Mouse (Mus musculus) adrenal gland, adult (tissue): ENCODE data around the gene Use1.

Experiments
- DNase-seq, 2 experiments: peaks; one replicate each; pipeline ENCODE4 v3.0.0; 2022 to 2023; ENCODE audit warnings: low spot score in 1 of 2; ENCODE audit not compliant: inconsistent age in 2 of 2

Gene Use1

DNA sequence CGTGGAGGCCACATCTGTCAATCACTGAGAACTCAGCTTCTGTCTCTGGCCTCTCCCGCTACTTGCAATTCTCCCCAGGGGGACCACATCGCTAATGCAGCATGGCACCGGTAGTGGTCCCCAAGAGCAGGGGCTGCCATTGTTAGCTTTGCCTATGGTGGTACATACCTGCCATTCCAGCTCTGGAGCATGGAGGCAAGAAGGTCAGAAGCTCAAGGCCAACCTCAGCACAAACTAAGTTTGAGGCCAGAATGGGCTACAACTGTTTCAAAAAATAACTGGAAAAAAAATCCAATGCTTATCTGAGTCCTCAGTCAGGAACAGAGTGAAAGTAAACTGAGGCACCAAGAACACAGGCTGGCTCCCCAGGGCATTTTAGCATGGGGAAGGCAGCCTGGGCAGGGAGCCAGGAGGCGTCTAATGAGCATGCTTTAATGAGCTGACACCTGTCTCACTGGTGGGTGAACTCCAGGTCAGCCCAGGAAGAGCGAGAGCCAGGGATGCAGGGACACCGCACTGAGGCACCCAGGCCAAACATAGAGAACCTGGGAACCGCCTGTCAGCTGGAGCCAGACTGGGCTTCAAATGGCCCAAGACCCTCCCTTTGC is 9.9 kb downstream of the Use1 start:
- DNase-seq = peak; percentile 33 to 57

DNA sequence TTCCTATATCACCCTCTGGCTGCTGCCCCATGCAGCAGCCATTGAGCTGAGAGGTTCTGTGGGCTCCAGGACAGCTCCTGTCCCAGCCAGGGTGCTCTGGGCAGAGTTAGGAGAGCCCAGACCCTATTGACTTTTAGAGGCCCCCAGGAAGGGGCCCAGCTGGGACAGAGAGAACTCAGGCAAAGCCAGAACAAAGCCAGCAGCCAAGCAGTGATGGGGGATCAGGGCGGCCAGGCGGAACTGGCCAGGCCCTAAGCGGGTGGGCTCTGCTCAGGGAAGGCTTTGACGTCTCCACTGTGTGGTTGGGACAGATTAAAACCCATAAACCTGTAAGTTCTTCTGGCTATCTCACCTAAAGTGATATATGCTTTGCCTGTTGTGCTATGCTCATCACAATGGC is 12.4 kb downstream of the Use1 start:
- DNase-seq = no peak

DNA sequence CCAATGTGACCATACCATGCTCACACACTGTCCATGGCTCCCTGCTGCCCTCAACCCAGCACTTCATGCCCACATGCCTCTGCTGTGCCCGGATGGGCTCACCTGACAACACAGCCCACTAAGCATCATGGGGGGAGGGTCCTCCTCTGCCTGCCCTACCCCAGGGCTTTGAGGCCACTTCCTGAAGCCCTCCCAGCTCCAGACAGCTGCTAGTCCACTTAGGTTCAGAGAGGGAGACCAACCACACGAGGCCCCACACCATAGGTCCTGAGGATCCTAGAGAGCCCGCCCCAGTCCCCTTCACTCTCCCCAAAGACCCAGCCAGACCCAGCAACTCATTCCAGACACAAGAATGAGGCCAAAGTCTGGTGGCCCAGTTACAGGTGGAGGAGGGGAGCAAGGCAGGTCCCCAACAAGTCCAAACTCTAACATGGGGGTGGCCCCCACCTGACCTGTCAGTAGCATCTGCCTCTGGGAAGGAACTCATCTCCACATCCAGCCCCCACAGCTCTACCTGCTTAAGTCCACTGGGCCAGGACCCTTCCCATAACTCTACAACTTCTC is 12.9 kb downstream of the Use1 start:
- DNase-seq = peak; percentile 38 to 46

DNA sequence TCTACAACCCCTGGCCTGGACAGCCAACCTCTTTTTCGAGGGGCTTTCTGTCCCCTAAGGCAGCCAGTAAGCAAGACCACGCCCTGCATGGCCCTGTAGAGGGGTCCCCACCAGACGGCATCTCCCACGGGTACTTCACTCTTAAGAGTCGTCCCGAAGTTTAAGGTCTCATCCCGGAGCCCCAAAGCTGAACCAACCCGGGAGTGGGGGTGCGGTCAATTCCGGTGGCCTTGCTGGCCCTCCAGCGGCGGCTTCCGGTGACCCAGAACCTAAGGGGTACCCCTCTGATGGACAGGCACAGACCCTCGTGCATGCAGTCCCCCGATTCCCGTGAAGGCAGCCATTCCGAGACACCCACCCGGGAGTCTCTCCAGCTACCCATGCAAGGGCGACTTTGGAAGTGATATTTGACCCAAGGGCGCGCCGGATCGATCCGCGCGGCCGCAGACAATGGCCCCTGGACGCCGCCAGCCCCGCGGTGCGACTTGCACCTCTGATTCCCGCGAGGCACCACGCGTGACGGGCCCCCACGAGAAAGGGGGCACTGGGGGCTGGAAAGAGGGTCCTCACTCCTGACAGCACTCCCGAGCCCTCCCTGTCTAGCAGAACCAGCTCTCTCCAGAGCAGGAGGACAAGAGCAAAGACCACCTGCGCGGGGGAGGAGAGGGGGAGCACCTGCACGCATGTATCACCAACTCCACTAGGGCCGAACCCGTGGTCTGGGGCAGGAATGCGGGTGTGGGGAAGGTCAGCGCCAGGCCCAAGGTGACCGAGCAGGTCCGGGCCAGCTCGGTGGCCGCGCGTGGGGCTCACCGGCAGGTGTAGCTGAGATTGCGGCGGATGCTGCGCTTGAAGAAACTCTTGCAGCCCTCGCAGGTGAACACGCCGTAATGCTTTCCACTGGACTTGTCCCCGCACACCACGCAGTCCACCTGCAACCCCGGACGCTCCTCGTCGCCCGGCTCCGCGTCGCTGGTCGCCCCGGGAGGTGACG is 13.8 kb downstream of the Use1 start:
- DNase-seq = peak; percentile 56 to 80

DNA sequence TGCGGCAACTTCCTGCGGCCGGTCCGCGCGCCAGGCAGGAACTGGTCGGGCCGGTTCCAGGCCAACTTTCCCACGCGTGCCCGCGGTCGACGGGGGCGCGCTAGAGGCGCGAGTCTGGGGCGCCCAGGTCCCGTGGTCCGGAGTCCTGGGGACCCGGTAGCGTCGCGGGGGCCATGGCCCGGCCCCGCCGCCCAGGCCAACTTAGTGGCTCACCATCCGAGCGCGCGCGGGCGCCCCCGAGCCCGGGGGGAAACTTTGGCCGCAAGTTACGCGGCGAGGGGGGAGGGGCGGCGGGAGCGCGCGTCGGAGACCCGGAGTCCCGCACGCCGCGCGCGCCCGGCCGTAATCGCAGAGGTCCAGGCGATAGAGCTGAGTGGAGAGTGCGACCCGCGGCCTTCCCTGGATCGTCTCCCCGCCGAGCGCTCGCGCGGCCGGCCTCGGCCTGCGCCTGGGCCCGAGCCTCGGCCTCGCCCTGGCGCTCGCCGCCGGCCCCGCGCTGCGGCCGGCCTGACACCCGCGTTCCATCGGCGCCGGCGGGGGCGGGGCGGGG is 14.8 kb downstream of the Use1 start, which contains the start of gene Nr2f6:
Nr2f6 (minus strand) TSS at position 540 of the 550 bp plus-strand sequence.
- peak; percentile 82 to 96 for DNase-seq

DNA sequence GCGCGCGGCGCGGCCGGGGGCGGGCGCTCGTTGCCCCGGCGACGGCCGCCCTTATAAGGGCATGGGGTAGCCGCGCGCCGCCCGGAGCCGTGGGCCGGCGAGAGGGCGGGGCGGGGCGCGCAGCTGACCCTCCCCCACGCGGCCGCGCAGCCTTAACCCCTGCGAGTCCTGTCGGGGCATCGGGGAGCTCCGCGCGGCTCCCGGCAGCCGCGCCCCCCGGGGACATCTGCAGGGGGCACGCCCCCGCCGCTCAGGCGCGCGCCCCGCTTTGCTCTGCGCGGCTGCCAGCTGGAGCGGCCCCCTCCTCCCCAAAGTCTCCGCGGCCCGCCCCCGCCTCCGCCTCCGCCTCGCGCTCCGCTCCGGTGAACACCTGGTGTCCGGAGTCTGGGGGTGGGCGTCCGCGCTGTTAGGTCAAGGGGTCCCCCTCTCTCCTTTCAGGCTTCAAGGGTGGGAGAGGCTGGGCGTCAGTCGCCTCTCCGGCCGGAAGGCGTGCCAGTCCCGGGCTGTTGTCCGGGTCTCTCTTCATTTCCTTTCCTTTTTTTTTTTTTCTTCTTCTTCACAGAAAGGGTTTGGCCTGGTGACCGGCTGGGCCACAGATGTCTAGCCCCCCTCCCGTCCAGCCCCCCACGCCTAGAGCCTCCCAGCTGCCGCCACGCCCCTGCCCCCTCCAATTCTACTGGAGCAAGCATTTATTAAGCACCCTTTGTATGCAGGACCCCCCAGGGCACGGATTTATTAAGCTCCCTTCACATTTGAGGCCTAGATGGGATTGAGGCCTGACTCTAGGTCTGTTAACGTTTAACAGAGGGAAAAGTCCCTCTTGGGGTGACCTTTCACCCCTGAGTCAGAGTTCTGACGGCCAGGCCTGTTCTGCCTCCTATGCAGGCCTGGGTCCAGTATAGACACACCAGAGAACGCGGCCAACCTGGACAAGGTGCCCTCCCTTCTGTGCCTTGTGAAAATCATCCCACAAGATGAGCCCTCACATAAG is 15.6 kb downstream of the Use1 start:
- peak; percentile 87 to 93 for DNase-seq

DNA sequence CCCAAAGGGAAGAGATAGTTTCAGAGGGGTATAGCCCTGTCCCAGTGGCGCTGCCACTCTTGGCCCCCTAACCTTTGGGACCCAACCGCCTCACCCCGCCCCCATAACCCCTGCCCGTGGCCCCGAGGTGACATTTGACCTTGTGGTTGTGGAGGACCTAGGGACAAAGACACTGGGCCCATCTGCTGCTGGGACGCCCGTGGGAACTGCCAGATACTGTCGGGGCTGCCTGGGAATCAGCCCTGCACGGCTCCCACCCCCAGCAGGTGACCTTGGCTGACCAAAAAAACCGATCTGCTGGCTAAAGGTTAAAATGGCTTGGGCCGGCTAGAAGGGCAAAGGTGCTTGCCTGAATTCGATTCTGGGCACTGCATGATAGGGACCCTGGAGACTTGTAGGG is 16.7 kb downstream of the Use1 start:
- peak; percentile 57 to 78 for DNase-seq

DNA sequence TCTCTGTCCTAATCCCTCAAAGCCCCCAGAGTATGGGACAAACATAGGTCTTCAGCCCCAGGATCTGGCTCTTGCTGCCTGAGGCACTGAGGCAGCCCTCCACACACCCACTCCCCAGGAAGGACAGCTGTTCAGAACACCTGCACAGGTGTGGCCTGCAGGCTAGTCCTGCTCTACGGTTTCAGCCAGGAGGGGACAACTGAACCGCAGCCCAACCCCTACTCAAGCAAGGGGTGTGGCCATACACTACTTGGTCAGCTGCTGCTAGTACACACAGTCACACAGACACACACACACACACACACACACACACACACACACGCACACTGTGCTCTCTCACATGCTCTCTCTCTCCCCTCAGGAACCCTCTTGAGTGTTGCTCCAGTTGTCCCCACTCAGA is 17.2 kb downstream of the Use1 start:
- no peak for DNase-seq

DNA sequence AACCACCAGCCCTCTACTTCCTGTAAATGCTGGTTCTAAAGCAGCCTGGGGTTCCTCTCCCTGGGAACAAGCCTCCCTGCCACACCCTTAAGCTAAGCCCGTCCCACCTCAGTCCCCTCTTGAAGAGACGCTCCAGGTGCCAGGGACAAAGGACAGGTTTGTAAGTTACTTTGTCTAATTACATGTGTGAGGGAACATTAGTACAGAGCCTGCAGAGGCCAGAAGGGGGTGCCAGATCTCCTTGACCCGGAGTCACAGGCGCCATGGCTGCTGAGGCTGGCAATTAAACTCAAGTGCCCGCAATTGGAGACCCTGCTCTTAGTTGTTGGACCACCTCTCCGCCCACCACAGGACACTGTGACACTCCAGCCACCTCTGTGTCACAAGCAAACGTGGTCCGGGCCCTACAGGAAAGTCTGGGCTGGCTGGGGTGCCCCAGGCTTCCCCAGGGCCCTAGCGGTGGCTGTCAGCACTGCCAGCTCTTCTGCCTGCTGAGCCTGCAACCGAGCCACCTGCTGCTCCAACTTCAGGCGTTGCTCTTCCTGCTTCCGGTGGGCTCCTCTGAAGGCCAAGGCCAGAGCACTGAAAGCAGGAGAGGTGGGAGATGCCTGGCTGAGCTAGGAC is 18.7 kb downstream of the Use1 start:
- DNase-seq = peak in 1 of 2 experiments; percentile 49

DNA sequence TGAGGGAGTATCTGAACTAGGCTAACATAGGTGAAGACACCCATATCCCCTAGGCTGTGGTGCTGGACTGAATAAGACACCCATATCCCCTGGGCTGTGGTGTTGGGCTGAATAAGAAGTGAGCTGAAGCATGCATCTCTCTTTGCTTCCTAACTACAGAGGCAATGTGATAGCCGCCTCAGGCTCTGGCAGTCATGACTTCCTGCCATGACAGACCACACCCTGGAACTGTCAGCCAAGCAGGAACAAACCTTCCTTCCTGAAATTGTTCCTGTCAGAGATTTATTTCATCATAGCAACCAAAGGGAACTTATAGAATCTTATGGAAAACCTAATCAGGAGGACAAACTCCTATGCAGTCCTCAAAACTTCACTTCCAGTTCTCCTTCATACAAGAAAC is 21.6 kb downstream of the Use1 start:
- DNase-seq = no peak

DNA sequence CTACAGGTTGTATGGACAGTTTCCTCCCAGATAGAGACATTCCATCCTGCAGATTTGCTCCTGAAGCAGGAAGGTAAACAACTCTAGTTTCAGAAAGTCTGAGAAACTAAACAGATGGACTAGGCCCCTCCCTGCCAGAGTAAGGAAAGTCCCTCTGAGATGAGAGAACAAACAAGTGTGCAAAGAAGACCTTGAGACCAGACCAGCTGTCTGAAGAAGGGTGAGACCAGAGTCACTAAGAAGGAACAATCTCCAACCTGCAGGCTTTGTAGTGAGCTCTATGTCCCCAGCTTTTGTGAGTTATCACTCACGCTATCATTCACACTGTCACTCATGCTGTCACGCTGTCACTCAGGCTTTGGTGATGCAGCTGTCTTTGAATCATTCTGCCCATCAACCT is 25.0 kb downstream of the Use1 start:
- DNase-seq = peak in 1 of 2 experiments; percentile 1

DNA sequence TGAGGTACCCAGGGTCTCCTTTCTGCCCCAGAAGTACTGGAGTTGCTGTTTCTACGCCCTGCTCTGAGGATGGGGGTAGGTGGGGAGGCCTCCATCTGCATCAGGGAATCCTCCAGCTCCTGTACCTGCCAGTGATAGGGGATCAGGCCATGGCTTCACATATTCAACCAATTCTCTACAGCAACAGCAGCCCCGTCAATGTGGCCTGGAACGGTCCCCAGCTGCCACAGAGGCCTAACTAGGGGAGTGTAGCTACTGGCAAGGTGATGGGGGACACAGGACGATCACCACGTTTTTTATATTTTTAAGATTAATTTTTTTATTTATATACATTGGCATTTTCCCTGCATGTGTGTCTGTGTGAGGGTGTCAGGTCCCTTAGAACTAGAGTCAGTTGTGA is 25.7 kb downstream of the Use1 start:
- peak; percentile 4 to 17 for DNase-seq

DNA sequence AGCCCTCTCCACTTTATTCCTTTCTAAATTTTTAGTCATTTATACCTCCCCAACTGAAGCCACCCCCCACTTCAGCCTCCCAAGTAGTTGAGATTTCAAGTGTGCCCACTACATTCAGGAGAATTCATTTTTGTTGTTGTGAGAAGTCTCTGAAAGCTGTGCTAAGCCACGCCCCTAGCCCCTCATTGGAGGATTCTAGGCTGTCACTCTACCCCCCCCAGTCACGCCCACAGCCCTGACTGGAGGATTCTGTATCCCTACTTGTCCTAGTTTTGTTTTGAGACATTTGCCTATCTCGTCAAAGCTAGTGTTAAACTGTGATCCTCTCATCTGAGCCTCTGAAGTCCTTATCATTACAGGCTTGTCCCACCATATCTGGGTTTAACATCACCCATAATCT is 26.2 kb downstream of the Use1 start:
- peak; percentile 45 to 69 for DNase-seq

DNA sequence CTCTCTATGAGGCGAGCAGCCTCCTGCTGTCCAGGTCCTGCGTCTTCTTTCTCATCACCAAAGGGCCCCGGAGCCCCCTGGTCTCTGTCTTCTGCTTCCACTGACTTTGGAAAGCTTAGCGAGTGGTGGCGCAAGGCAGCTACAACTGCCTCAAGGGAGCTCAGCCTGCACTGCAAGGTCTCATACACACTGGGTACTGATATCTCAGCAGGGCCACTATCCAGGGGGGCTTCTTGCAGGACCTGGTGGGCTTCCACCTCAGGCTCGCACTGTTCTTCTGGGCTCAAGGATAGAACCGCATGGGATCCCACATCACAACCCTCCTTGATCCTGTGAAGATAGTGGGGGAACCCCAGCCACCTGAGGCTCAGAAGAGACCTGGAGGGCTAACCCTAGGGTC is 27.8 kb downstream of the Use1 start:
- DNase-seq = peak; percentile 17 to 44

DNA sequence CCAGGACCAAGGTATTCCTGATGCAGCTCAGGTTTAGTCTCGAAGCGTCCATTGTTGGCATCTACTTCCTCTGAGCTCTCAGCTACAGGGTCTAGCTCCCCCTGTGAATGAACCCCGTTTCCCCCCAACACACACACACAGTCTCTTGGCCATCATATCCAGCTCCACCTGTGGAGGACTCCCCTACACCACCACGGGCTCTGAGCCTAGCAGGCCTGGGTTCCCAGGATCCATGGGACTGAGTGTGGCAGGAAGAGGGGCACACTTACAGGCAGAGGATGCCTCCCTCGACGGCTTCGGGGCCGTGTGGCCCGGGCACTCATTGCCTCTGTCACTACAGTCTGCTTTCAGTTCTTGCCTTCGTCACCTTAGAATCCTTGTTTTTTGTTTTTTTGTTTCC is 28.4 kb downstream of the Use1 start:
- peak; percentile 26 to 42 for DNase-seq

DNA sequence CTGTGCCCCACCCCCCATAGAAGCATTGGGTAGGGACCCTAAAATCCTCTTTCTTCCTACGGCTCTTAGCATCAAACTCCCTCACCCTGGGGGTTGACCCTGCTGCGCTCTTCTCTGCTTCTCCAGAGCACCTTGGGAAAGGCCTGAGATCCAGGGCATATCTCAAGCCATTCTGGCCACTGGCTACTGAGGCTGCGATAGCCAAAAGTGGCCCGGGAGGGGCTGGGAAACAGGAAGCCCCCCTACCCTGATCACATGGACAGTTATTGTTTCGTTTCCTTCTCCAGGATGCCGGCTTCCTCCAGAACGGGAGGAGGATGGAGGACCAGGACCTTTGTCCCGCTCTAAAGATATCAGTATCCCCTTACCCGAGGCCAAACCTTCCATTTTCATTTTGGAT is 29.0 kb downstream of the Use1 start, which contains the start of gene Ushbp1:
Ushbp1 (minus strand) TSS at position 174 of the 400 bp plus-strand sequence.
- peak; percentile 49 to 76 for DNase-seq

DNA sequence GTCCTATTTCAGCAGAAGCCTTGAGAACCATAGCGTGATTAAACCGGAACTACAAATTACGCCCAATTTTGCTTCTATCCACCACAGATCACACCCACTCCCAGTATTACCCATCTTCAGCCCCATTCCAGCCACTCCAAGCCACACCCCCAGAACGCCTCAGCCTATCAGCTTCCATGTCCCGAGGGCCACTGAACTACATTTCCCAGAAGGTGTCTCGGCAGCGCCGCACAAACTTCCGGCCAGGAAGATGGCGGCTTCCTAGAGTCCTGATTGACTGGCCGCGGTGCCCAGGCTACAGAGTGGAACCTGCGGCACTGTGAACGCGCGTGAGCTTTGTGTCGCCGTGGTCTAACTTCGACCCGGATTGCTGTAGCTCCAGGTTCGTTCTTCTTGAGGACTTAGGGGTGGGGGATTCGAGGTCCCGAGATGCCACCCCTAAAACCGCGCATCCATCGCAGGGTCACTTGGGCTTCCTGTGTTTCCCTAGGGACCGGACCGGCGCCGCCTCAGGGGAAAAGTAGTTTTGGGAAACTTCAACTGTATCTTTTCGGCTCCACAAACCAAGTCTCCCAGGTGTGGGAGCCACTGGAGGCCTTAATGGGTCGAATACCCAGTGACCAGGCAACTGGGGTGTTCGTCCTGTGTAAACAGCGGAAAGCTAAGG is 30.1 kb downstream of the Use1 start, which contains the start of gene Babam1:
Babam1 (plus strand) TSS at position 223 of the 667 bp plus-strand sequence.
- DNase-seq = peak; percentile 96 to 98

DNA sequence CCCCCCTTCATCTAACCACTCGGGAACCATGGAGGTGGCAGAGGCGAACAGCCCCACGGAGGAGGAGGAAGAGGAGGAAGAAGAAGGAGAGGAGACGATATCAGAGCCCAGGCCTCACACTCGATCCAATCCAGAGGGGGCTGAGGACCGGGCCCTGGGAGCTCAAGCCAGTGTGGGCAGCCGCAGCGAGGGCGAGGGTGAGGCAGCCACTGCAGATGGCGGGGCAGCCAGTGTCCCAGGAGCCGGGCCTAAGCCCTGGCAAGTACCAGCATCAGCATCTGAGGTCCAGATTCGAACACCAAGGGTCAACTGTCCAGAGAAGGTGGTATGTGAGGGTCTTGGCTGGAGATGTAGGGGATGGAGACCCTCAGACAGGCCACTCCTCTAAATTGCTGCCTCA is 31.1 kb downstream of the Use1 start:
- peak; percentile 32 to 49 for DNase-seq

DNA sequence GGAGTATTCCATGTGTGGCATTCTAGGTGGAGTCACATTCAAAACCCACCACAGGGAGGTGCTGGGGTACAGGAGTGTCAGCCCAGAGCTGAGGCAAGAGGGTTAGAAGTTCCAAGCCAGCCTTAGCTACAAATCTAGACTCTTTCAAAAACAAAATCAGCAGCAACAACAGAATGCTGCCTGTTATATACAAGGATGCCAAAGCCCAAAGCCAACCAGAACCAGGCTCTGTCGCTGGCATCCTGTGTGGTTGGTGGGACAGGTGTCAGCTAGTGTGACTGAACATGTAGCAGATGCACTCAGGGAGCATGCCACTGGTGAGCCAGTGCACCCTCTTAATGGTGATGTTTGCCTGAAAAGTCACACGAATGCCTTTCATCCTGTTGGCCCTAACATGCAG is 34.2 kb downstream of the Use1 start:
- peak in 1 of 2 experiments; percentile 18 for DNase-seq
